Mouse (Mus musculus) olfactory bulb, adult 2 months (tissue): Measurements from ENCODE around the gene Rbck1.

Experiments
- CTCF ChIP-seq: fragments of 200-500 bp; IDR thresholded peaks from 2 replicates; pipeline ENCODE4 v1.5.1; 2012; ENCODE audit warnings: low read depth, mild to moderate bottlenecking, low read length, moderate library complexity; ENCODE audit not compliant: insufficient read depth
- POLR2A ChIP-seq: fragments of 200-500 bp; IDR thresholded peaks from 2 replicates; pipeline ENCODE4 v1.6.1; 2012; ENCODE audit warnings: mild to moderate bottlenecking, low read depth, low read length, moderate library complexity; ENCODE audit not compliant: insufficient read depth

DNA sequence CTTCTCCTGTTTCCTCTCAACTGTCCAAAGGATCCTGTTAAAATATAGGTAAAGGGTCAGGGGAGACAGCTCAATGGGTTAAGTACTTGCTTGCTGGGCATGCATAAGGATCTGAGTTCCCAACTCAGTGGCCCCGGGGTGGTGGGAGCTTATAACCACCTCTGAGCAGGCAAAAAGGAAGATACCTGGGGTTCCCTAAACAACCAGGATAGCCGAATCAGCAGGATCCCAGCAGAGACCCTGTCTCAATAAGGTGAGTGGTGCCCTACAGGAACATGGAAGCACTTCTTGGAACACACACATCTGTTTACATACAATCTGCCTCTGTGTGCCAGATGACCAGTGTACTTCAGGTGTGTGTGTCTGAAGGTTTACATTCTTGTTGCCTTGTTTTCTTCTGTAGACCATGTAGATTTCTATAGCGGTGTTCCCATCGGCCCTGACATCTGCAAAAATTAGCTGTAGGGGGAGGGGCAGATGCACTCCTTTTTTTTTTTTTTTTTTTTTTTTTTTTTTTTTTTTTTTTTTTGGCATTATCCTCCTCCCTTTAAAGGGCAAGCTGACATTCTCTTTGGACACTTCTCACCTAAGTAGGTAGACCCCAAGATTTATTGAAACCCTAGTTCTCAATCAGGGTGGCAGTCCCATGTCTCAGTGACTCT, 1.0 kb upstream of the Rbck1 start:
- TF ChIP-seq CTCF = no peak
- TF ChIP-seq POLR2A = no peak
